In the genomic region with DNA sequence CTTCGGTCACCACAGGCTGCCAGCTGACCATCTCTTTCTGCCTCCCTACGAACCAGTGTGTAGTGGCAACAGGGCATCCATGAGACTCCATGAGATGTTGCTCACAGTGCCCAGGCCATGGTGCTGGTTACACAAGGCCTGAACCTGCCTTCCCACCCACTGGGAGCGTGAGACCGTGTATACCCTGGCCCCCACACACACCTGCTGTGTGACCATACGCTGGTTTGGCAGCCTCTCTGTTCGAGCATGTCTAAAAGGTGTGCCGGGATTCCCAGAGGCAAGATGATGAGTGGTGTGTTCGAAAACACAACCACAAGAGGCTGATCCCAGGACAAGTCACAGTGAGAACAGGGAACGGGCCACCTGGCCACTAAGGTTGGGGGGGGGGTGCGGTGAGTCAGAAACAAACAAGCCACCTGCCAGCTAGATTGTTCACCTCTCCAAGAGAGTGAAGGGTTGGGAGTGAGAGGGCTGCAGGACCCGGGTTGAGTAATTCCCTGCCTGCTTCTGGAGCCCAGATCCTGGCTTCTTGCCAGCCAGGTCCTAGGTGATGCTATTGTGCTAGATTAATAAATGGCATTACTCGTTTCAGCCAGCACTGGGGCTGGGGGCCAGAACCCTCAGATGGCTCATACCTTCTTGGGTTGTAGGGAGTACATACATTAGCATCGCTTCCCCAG, we compare ENCODE assay signal across 16 mouse cellular contexts. TPM values are rescaled to one million over a fixed set of nuclear protein-coding genes. Genes with fewer than 3 reads are reported as not detected.
DNase-seq lines count a peak whose midpoint lies in the region; ATAC-seq and TF ChIP-seq lines count a peak whose summit lies in the region.
"Had no signal": no experiment of that assay in that cellular context is flagged by ENCODE, and none has a peak within 500 bp of the region (broad histone marks: within the 10 kb centered on the region; RNA-seq: fewer than 3 reads in every experiment).

No protein-coding gene starts in this region.

- in situ Hi-C loops in Patski (cut with MboI; ENCODE audit: low pct_unique_long_range_greater_than_20kb) = loop anchor here (5.0 kb wide), 1 partner anchor 37 kb away; no protein-coding TSS in a partner anchor

- H3K4me1 ChIP-seq in hindbrain, postnatal 0 days (ENCODE audit: insufficient read depth, low read length) = no peaks in the 10 kb centered on the region
- peaks cover 6% of the 10 kb centered on the region for H3K4me1 ChIP-seq in hindbrain, embryonic 12.5 days
- peaks cover 7% of the 10 kb centered on the region for H3K4me1 ChIP-seq in cerebellum, adult 2 months (ENCODE audit: control insufficient read depth, insufficient read depth, low read length)
- peaks cover 7% of the 10 kb centered on the region; the same call in 1 of the 2 replicates for H3K4me1 ChIP-seq in midbrain, embryonic 13.5 days (replicated peaks)
- H3K4me1 ChIP-seq: midbrain, embryonic 12.5 days; neural tube, embryonic 12.5 days had no signal

- TF ChIP-seq CTCF in hindbrain, postnatal 0 days (IDR thresholded peaks at IDR 0.05; ENCODE audit: low read depth) = no peak
- no peak for TF ChIP-seq CTCF in Patski (IDR thresholded peaks at IDR 0.05)
- TF ChIP-seq CTCF in cerebellum, adult 2 months (IDR thresholded peaks at IDR 0.05; ENCODE audit: borderline replicate concordance, insufficient read depth, low read depth, low read length) = no peak

- TF ChIP-seq POLR2A in cerebellum, adult 2 months (IDR thresholded peaks at IDR 0.05; ENCODE audit: borderline replicate concordance, insufficient read depth, low read length) = no peak

- 74% methylated on average over 13 of the region's 13 CpGs for WGBS in hindbrain, postnatal 0 days
- WGBS in hindbrain, embryonic 12.5 days = 85% methylated on average over 13 of the region's 13 CpGs
- 23% methylated on average over 13 of the region's 13 CpGs for WGBS in cerebellum, adult 2 months
- 85% methylated on average over 13 of the region's 13 CpGs for WGBS in midbrain, embryonic 13.5 days

- no peaks in the 10 kb centered on the region for H3K9me3 ChIP-seq in hindbrain, postnatal 0 days (ENCODE audit: low read length)
- no peaks in the 10 kb centered on the region for H3K9me3 ChIP-seq in hindbrain, embryonic 12.5 days (replicated peaks)
- H3K9me3 ChIP-seq in midbrain, embryonic 13.5 days = no peaks in the 10 kb centered on the region
- H3K9me3 ChIP-seq: embryonic facial prominence, embryonic 12.5 days; heart, embryonic 13.5 days; hindbrain, embryonic 13.5 days; midbrain, embryonic 12.5 days; neural tube, embryonic 12.5 days had no signal

- no peaks in the 10 kb centered on the region for H3K27me3 ChIP-seq in hindbrain, postnatal 0 days (ENCODE audit: insufficient read depth, low read length)
- peaks cover 16% of the 10 kb centered on the region for H3K27me3 ChIP-seq in hindbrain, embryonic 12.5 days
- H3K27me3 ChIP-seq in Patski = no peaks in the 10 kb centered on the region
- H3K27me3 ChIP-seq in cerebellum, adult 2 months (ENCODE audit: control insufficient read depth, insufficient read depth, low read length) = no peaks in the 10 kb centered on the region
- 0 out of 2 replicates have a peak, but pooled peaks cover 8% of the 10 kb centered on the region for H3K27me3 ChIP-seq in midbrain, embryonic 13.5 days
- H3K27me3 ChIP-seq: embryonic facial prominence, embryonic 12.5 days had no signal

- H3K9ac ChIP-seq in hindbrain, postnatal 0 days (replicated peaks; ENCODE audit: low read length) = no peak overlapping the region
- no peak overlapping the region for H3K9ac ChIP-seq in hindbrain, embryonic 12.5 days
- H3K9ac ChIP-seq in midbrain, embryonic 13.5 days (replicated peaks) = no peak overlapping the region
- H3K9ac ChIP-seq: embryonic facial prominence, embryonic 12.5 days; heart, embryonic 13.5 days; hindbrain, embryonic 13.5 days; limb, embryonic 13.5 days; midbrain, embryonic 12.5 days; neural tube, embryonic 12.5 days had no signal

- H3K36me3 ChIP-seq in hindbrain, postnatal 0 days (ENCODE audit: insufficient read depth, low read length) = no peaks in the 10 kb centered on the region
- H3K36me3 ChIP-seq in hindbrain, embryonic 12.5 days = no peaks in the 10 kb centered on the region
- no peaks in the 10 kb centered on the region for H3K36me3 ChIP-seq in midbrain, embryonic 13.5 days
- H3K36me3 ChIP-seq: embryonic facial prominence, embryonic 12.5 days; heart, embryonic 13.5 days; hindbrain, embryonic 13.5 days; limb, embryonic 13.5 days; midbrain, embryonic 12.5 days; neural tube, embryonic 12.5 days had no signal

- no peak overlapping the region for H3K4me3 ChIP-seq in hindbrain, postnatal 0 days (ENCODE audit: low read length)
- H3K4me3 ChIP-seq in hindbrain, embryonic 12.5 days = no peak overlapping the region
- no peak overlapping the region for H3K4me3 ChIP-seq in cerebellum, adult 2 months (replicated peaks; ENCODE audit: insufficient read depth, low read depth, low read length)
- no peak overlapping the region for H3K4me3 ChIP-seq in midbrain, embryonic 13.5 days (replicated peaks)
- H3K4me3 ChIP-seq: embryonic facial prominence, embryonic 12.5 days; heart, embryonic 13.5 days; hindbrain, embryonic 13.5 days; limb, embryonic 13.5 days; midbrain, embryonic 12.5 days; neural tube, embryonic 12.5 days had no signal

- CTCF ChIA-PET in Patski (lab: Charles Lee) = interaction anchor here (0.7 kb wide), 1 partner anchor 9 kb away, joined by 3 read pairs; no protein-coding TSS in a partner anchor

- ATAC-seq in hindbrain, postnatal 0 days = peak; percentile 38; the same call in 1 of the 2 replicates
- ATAC-seq in hindbrain, embryonic 12.5 days (ENCODE audit: low FRiP score) = no peak
- ATAC-seq in Patski = no peak
- ATAC-seq in midbrain, embryonic 13.5 days = no peak
- ATAC-seq: forebrain, embryonic 14.5 days had no signal

- H3K4me2 ChIP-seq in hindbrain, postnatal 0 days (ENCODE audit: low read depth, low read length) = no peak overlapping the region
- H3K4me2 ChIP-seq in hindbrain, embryonic 12.5 days (replicated peaks) = no peak overlapping the region
- no peak overlapping the region for H3K4me2 ChIP-seq in midbrain, embryonic 13.5 days (replicated peaks)
- H3K4me2 ChIP-seq: embryonic facial prominence, embryonic 12.5 days; heart, embryonic 13.5 days; hindbrain, embryonic 13.5 days; limb, embryonic 13.5 days; midbrain, embryonic 12.5 days; neural tube, embryonic 12.5 days had no signal

- POLR2A ChIA-PET in Patski (lab: Charles Lee) = interaction anchor here (0.7 kb wide), 1 partner anchor 806 kb away, joined by 4 read pairs; no protein-coding TSS in a partner anchor

- DNase-seq in hindbrain, postnatal 0 days (ENCODE audit: low spot score) = peak; percentile 25
- DNase-seq in Patski (ENCODE audit: low read depth, low spot score) = peak; percentile 28
- peak; percentile 66 to 79 for DNase-seq in cerebellum, adult 2 months
- peak; percentile 66 for DNase-seq in lung, postnatal 10 days
- no peak for DNase-seq in spleen, adult 18-20 months
- DNase-seq: kidney, adult 9 months; thymus, postnatal 25 days had no signal

- H3K27ac ChIP-seq in hindbrain, postnatal 0 days = no peak overlapping the region
- H3K27ac ChIP-seq in hindbrain, embryonic 12.5 days = no peak overlapping the region
- no peak overlapping the region for H3K27ac ChIP-seq in cerebellum, adult 2 months (ENCODE audit: insufficient read depth, low read length)
- no peak overlapping the region for H3K27ac ChIP-seq in midbrain, embryonic 13.5 days
- H3K27ac ChIP-seq: embryonic facial prominence, embryonic 12.5 days; heart, embryonic 13.5 days; hindbrain, embryonic 13.5 days; limb, embryonic 13.5 days; midbrain, embryonic 12.5 days; neural tube, embryonic 12.5 days had no signal

RNA-seq across cellular contexts. Expression of a gene that starts 11.1 kb away (rescaled TPM):
- total RNA-seq in hindbrain, postnatal 0 days (2014; rRNA removed) = 8.3 and 9.8 TPM in 2 replicates
- polyA plus RNA-seq in hindbrain, postnatal 0 days (2015; fragmentation: Nextera tagmentation; extraction: Ambion mirVana) = 1.1 TPM in 2 replicates
- polyA plus RNA-seq in hindbrain, embryonic 12.5 days (2016; fragmentation: Nextera tagmentation; extraction: Ambion mirVana) = 0.96 and 1.6 TPM in 2 replicates
- polyA plus RNA-seq in Patski (2021) = 12.8 TPM
- polyA plus RNA-seq in cerebellum, adult 2 months (2012; rRNA removed) = 4.8 and 5.0 TPM in 2 replicates
- polyA plus RNA-seq in midbrain, embryonic 13.5 days (2015; fragmentation: Nextera tagmentation; extraction: Ambion mirVana) = 0.41 and 0.47 TPM in 2 replicates

RNA-seq across cellular contexts. Expression of a gene that starts 56.0 kb away (rescaled TPM):
- total RNA-seq in hindbrain, postnatal 0 days (2014; rRNA removed) = 62.9 and 70.2 TPM in 2 replicates
- polyA plus RNA-seq in hindbrain, postnatal 0 days (2015; fragmentation: Nextera tagmentation; extraction: Ambion mirVana) = 47.8 and 52.8 TPM in 2 replicates
- polyA plus RNA-seq in hindbrain, embryonic 12.5 days (2016; fragmentation: Nextera tagmentation; extraction: Ambion mirVana) = 1.9 and 2.1 TPM in 2 replicates
- polyA plus RNA-seq in Patski (2021) = not detected
- polyA plus RNA-seq in cerebellum, adult 2 months (2012; rRNA removed) = 91.3 and 100 TPM in 2 replicates
- polyA plus RNA-seq in midbrain, embryonic 13.5 days (2015; fragmentation: Nextera tagmentation; extraction: Ambion mirVana) = 3.4 and 3.6 TPM in 2 replicates

Comparison
In these comparisons a context has a peak if more than half of its experiments do, and no peak if none do; other contexts are left out.
1. RNA of a gene that starts 56.0 kb away (polyA plus RNA-seq): 91.3 to 100 TPM in cerebellum, adult 2 months and 47.8 to 52.8 TPM in hindbrain, postnatal 0 days; 3.4 to 3.6 TPM in midbrain, embryonic 13.5 days, 1.9 to 2.1 TPM in hindbrain, embryonic 12.5 days and not detected in Patski (single experiment); every median in the first group is over 10 times any median in the second.
2. DNase-seq: peak in hindbrain, postnatal 0 days (single experiment), Patski (single experiment), cerebellum, adult 2 months (2 of 2) and lung, postnatal 10 days (single experiment); none in spleen, adult 18-20 months (0 of 2).